8 mouse cellular contexts compared by ENCODE assay signal in genomic region chr6:84375498-84375897, GRCm38 (mm10).
DNase-seq lines count a peak whose midpoint lies in the region; ATAC-seq and TF ChIP-seq lines count a peak whose summit lies in the region.

No protein-coding gene starts in this region.

- H3K27ac ChIP-seq in forebrain, embryonic 14.5 days (ENCODE audit: low read depth, low read length) = no peak overlapping the region
- H3K27ac ChIP-seq in forebrain, embryonic 13.5 days = no peak overlapping the region
- H3K27ac ChIP-seq in thymus, adult 2 months (ENCODE audit: control insufficient read depth, insufficient read depth, low read length) = no peak overlapping the region
- H3K27ac ChIP-seq in kidney, embryonic 15.5 days = no peak overlapping the region

- TF ChIP-seq POLR2A in thymus, adult 2 months (IDR thresholded peaks at IDR 0.05; ENCODE audit: control insufficient read depth, extremely low read depth, insufficient read depth, low read length, poor library complexity) = no peak

- H3K4me3 ChIP-seq in forebrain, embryonic 14.5 days (ENCODE audit: low read depth, low read length) = no peak overlapping the region
- H3K4me3 ChIP-seq in forebrain, embryonic 13.5 days = no peak overlapping the region
- no peak overlapping the region for H3K4me3 ChIP-seq in thymus, adult 2 months (ENCODE audit: control insufficient read depth, insufficient read depth, low read length)
- H3K4me3 ChIP-seq in kidney, embryonic 15.5 days (replicated peaks) = no peak overlapping the region

- no peak overlapping the region for H3K9ac ChIP-seq in forebrain, embryonic 14.5 days (ENCODE audit: low read length)
- no peak overlapping the region for H3K9ac ChIP-seq in forebrain, embryonic 13.5 days
- no peak overlapping the region for H3K9ac ChIP-seq in kidney, embryonic 15.5 days

- H3K4me1 ChIP-seq in forebrain, embryonic 14.5 days (ENCODE audit: control insufficient read depth, insufficient read depth, low read length) = no peaks in the 10 kb centered on the region
- H3K4me1 ChIP-seq in forebrain, embryonic 13.5 days = no peaks in the 10 kb centered on the region
- H3K4me1 ChIP-seq in thymus, adult 2 months (replicated peaks; ENCODE audit: control insufficient read depth, insufficient read depth, low read length) = no peaks in the 10 kb centered on the region
- no peaks in the 10 kb centered on the region for H3K4me1 ChIP-seq in kidney, embryonic 15.5 days

- DNase-seq in forebrain, embryonic 14.5 days (ENCODE audit: low spot score) = peak; percentile 75
- peak; percentile 16 for DNase-seq in thymus, adult 2 months
- no peak for DNase-seq in thymus, adult 18-20 months
- peak; percentile 51 for DNase-seq in embryo, embryonic 11.5 days (ENCODE audit: low read depth, low spot score)
- DNase-seq in lung, postnatal 10 days = peak; percentile 72
- DNase-seq in testis, postnatal 14 days (ENCODE audit: low spot score) = peak; percentile 35

- WGBS in forebrain, embryonic 14.5 days = 16% methylated on average over 8 of the region's 8 CpGs
- 19% methylated on average over 8 of the region's 8 CpGs for WGBS in forebrain, embryonic 13.5 days
- 17% methylated on average over 8 of the region's 8 CpGs for WGBS in thymus, adult 2 months
- WGBS in kidney, embryonic 15.5 days = 11% methylated on average over 8 of the region's 8 CpGs

- no peaks in the 10 kb centered on the region for H3K27me3 ChIP-seq in forebrain, embryonic 14.5 days (replicated peaks; ENCODE audit: control insufficient read depth, insufficient read depth, low read length)
- H3K27me3 ChIP-seq in forebrain, embryonic 13.5 days = no peaks in the 10 kb centered on the region
- no peaks in the 10 kb centered on the region for H3K27me3 ChIP-seq in thymus, adult 2 months (ENCODE audit: control insufficient read depth, insufficient read depth, low read length)
- H3K27me3 ChIP-seq in kidney, embryonic 15.5 days = peaks cover 73% of the 10 kb centered on the region

- no peak overlapping the region for H3K4me2 ChIP-seq in forebrain, embryonic 14.5 days (ENCODE audit: low read length)
- H3K4me2 ChIP-seq in forebrain, embryonic 13.5 days = no peak overlapping the region
- H3K4me2 ChIP-seq in kidney, embryonic 15.5 days = no peak overlapping the region

- H3K36me3 ChIP-seq in forebrain, embryonic 14.5 days (ENCODE audit: control insufficient read depth, insufficient read depth, low read length) = no peaks in the 10 kb centered on the region
- H3K36me3 ChIP-seq in forebrain, embryonic 13.5 days (ENCODE audit: poor library complexity, severe bottlenecking) = no peaks in the 10 kb centered on the region
- no peaks in the 10 kb centered on the region for H3K36me3 ChIP-seq in thymus, adult 2 months (ENCODE audit: control insufficient read depth, insufficient read depth, low read length)
- no peaks in the 10 kb centered on the region for H3K36me3 ChIP-seq in kidney, embryonic 15.5 days

- no peaks in the 10 kb centered on the region for H3K9me3 ChIP-seq in forebrain, embryonic 14.5 days (replicated peaks; ENCODE audit: control insufficient read depth, low read length)
- no peaks in the 10 kb centered on the region for H3K9me3 ChIP-seq in forebrain, embryonic 13.5 days (replicated peaks)
- no peaks in the 10 kb centered on the region for H3K9me3 ChIP-seq in kidney, embryonic 15.5 days (replicated peaks)

- ATAC-seq in forebrain, embryonic 14.5 days = peak; percentile 37; the same call in 1 of the 2 replicates
- ATAC-seq in forebrain, embryonic 13.5 days = no peak
- 0 out of 2 replicates have a peak, but pooled peaks have one; percentile 40 for ATAC-seq in kidney, embryonic 15.5 days (replicated peaks; ENCODE audit: low FRiP score)

- TF ChIP-seq CTCF in thymus, adult 2 months (IDR thresholded peaks at IDR 0.05; ENCODE audit: borderline replicate concordance, control insufficient read depth, extremely low read depth, insufficient read depth, low read length, poor library complexity) = peak; percentile 37; the same call in 1 of the 2 replicates

Comparison
In these comparisons a context has a peak if more than half of its experiments do, and no peak if none do; other contexts are left out.
1. DNase-seq: peak in forebrain, embryonic 14.5 days (single experiment), thymus, adult 2 months (single experiment), embryo, embryonic 11.5 days (single experiment), lung, postnatal 10 days (single experiment) and testis, postnatal 14 days (single experiment); none in thymus, adult 18-20 months (0 of 2).